Mouse (Mus musculus): ENCODE measurements at regions not wholly inside any gene's neighbourhood (a gene's known extent, or its start where the extent isn't known, plus 50 kb on each side); places are given as distances from the start of the nearest gene placed in this dataset.

- Histone ChIP-seq H3K9me3 (ENCODE audit: control insufficient read depth, low read length) (no peaks in the 10 kb centered on the region), H3K9ac (ENCODE audit: low read length) (no peak overlapping the region), H3K4me2 (ENCODE audit: low read depth, severe bottlenecking) (no peak overlapping the region), H3K4me1 (ENCODE audit: control insufficient read depth, insufficient read depth, low read length) (no peaks in the 10 kb centered on the region), H3K27me3 (ENCODE audit: control insufficient read depth, insufficient read depth, low read length) (no peaks in the 10 kb centered on the region), H3K27ac (replicated peaks; ENCODE audit: low read depth, low read length) (no peak overlapping the region), H3K36me3 (ENCODE audit: control insufficient read depth, insufficient read depth, low read length) (no peaks in the 10 kb centered on the region), H3K4me3 (ENCODE audit: low read depth, low read length) (no peak overlapping the region)
- ATAC-seq (ENCODE audit: insufficient number of reproducible peaks, low FRiP score, low TSS enrichment, low read depth) (no peak), DNase-seq (ENCODE audit: low spot score) (no peak)
- 90% methylated on average over 2 of the region's 2 CpGs for WGBS
Measured at GRCm38 (mm10) chr7:58310096-58310495, 345.9 kb upstream of the Atp10a start.

- Histone ChIP-seq H3K36me3 (ENCODE audit: control insufficient read depth, insufficient read depth, low read length) (no peaks in the 10 kb centered on the region), H3K4me2 (ENCODE audit: low read depth, severe bottlenecking) (no peak overlapping the region), H3K9me3 (ENCODE audit: control insufficient read depth, low read length) (no peaks in the 10 kb centered on the region), H3K4me1 (ENCODE audit: control insufficient read depth, insufficient read depth, low read length) (no peaks in the 10 kb centered on the region), H3K27ac (replicated peaks; ENCODE audit: low read depth, low read length) (no peak overlapping the region), H3K27me3 (ENCODE audit: control insufficient read depth, insufficient read depth, low read length) (no peaks in the 10 kb centered on the region), H3K4me3 (ENCODE audit: low read depth, low read length) (no peak overlapping the region), H3K9ac (ENCODE audit: low read length) (no peak overlapping the region)
- DNase-seq (ENCODE audit: low spot score), result no peak
- ATAC-seq (ENCODE audit: insufficient number of reproducible peaks, low FRiP score, low TSS enrichment, low read depth), result no peak
- WGBS, result 45% methylated on average over 1 of the region's 1 CpGs
Measured at GRCm38 (mm10) chr7:58322381-58322780, 333.6 kb upstream of the Atp10a start.

- Histone ChIP-seq H3K4me2 (ENCODE audit: low read depth, severe bottlenecking) (no peak overlapping the region), H3K36me3 (ENCODE audit: control insufficient read depth, insufficient read depth, low read length) (no peaks in the 10 kb centered on the region), H3K27me3 (ENCODE audit: control insufficient read depth, insufficient read depth, low read length) (no peaks in the 10 kb centered on the region), H3K27ac (replicated peaks; ENCODE audit: low read depth, low read length) (no peak overlapping the region), H3K4me1 (ENCODE audit: control insufficient read depth, insufficient read depth, low read length) (no peaks in the 10 kb centered on the region), H3K9me3 (ENCODE audit: control insufficient read depth, low read length) (no peaks in the 10 kb centered on the region), H3K9ac (ENCODE audit: low read length) (no peak overlapping the region), H3K4me3 (ENCODE audit: low read depth, low read length) (no peak overlapping the region)
- no peak for DNase-seq (ENCODE audit: low spot score)
- 68% methylated on average over 1 of the region's 1 CpGs for WGBS
- no peak for ATAC-seq (ENCODE audit: insufficient number of reproducible peaks, low FRiP score, low TSS enrichment, low read depth)
Measured at GRCm38 (mm10) chr7:58367384-58367783, 288.6 kb upstream of the Atp10a start.

- no peaks in the 10 kb centered on the region for H3K4me1 ChIP-seq (ENCODE audit: control insufficient read depth, insufficient read depth, low read length)
- H3K9ac ChIP-seq (ENCODE audit: low read length), result no peak overlapping the region
- ATAC-seq (ENCODE audit: insufficient number of reproducible peaks, low FRiP score, low TSS enrichment, low read depth) (no peak), DNase-seq (ENCODE audit: low spot score) (no peak)
- 57% methylated on average over 1 of the region's 1 CpGs for WGBS
- H3K27me3 ChIP-seq (ENCODE audit: control insufficient read depth, insufficient read depth, low read length), result no peaks in the 10 kb centered on the region
- no peaks in the 10 kb centered on the region for H3K9me3 ChIP-seq (ENCODE audit: control insufficient read depth, low read length)
- H3K4me3 ChIP-seq (ENCODE audit: low read depth, low read length), result no peak overlapping the region
- no peak overlapping the region for H3K4me2 ChIP-seq (ENCODE audit: low read depth, severe bottlenecking)
- no peaks in the 10 kb centered on the region for H3K36me3 ChIP-seq (ENCODE audit: control insufficient read depth, insufficient read depth, low read length)
- no peak overlapping the region for H3K27ac ChIP-seq (replicated peaks; ENCODE audit: low read depth, low read length)
Measured at GRCm38 (mm10) chr7:58383401-58383800, 272.6 kb upstream of the Atp10a start.

GRCm38 (mm10) chr7:58388326-58388725 is 267.6 kb upstream of the Atp10a start:
- no peak for ATAC-seq (ENCODE audit: insufficient number of reproducible peaks, low FRiP score, low TSS enrichment, low read depth)
- H3K36me3 ChIP-seq (ENCODE audit: control insufficient read depth, insufficient read depth, low read length), result no peaks in the 10 kb centered on the region
- no peaks in the 10 kb centered on the region for H3K9me3 ChIP-seq (ENCODE audit: control insufficient read depth, low read length)
- no peak overlapping the region for H3K4me3 ChIP-seq (ENCODE audit: low read depth, low read length)
- no peak overlapping the region for H3K27ac ChIP-seq (replicated peaks; ENCODE audit: low read depth, low read length)
- H3K4me1 ChIP-seq (ENCODE audit: control insufficient read depth, insufficient read depth, low read length), result no peaks in the 10 kb centered on the region
- no peak for DNase-seq (ENCODE audit: low spot score)
- H3K9ac ChIP-seq (ENCODE audit: low read length), result no peak overlapping the region
- 63% methylated on average over 1 of the region's 1 CpGs for WGBS
- no peak overlapping the region for H3K4me2 ChIP-seq (ENCODE audit: low read depth, severe bottlenecking)
- H3K27me3 ChIP-seq (ENCODE audit: control insufficient read depth, insufficient read depth, low read length), result no peaks in the 10 kb centered on the region

GRCm38 (mm10) chr7:58392391-58393115 is 263.4 kb upstream of the Atp10a start:
- no peak overlapping the region for H3K4me3 ChIP-seq (ENCODE audit: low read depth, low read length)
- no peaks in the 10 kb centered on the region for H3K4me1 ChIP-seq (ENCODE audit: control insufficient read depth, insufficient read depth, low read length)
- no peaks in the 10 kb centered on the region for H3K36me3 ChIP-seq (ENCODE audit: control insufficient read depth, insufficient read depth, low read length)
- 86% methylated on average over 4 of the region's 4 CpGs for WGBS
- no peak for ATAC-seq (ENCODE audit: insufficient number of reproducible peaks, low FRiP score, low TSS enrichment, low read depth)
- H3K4me2 ChIP-seq (ENCODE audit: low read depth, severe bottlenecking), result no peak overlapping the region
- no peaks in the 10 kb centered on the region for H3K9me3 ChIP-seq (ENCODE audit: control insufficient read depth, low read length)
- no peak overlapping the region for H3K27ac ChIP-seq (replicated peaks; ENCODE audit: low read depth, low read length)
- no peak overlapping the region for H3K9ac ChIP-seq (ENCODE audit: low read length)
- H3K27me3 ChIP-seq (ENCODE audit: control insufficient read depth, insufficient read depth, low read length), result no peaks in the 10 kb centered on the region
- no peak for DNase-seq (ENCODE audit: low spot score)

- peak overlapping the region; percentile 53 for H3K4me2 ChIP-seq (ENCODE audit: low read depth, severe bottlenecking)
- ATAC-seq (ENCODE audit: insufficient number of reproducible peaks, low FRiP score, low TSS enrichment, low read depth) (no peak), DNase-seq (ENCODE audit: low spot score) (peak; percentile 34)
- H3K36me3 ChIP-seq (ENCODE audit: control insufficient read depth, insufficient read depth, low read length), result no peaks in the 10 kb centered on the region
- H3K9ac ChIP-seq (ENCODE audit: low read length), result no peak overlapping the region; the same call in 1 of the 2 replicates
- H3K9me3 ChIP-seq (ENCODE audit: control insufficient read depth, low read length), result no peaks in the 10 kb centered on the region
- 33% methylated on average over 6 of the region's 6 CpGs for WGBS
- no peaks in the 10 kb centered on the region for H3K4me1 ChIP-seq (ENCODE audit: control insufficient read depth, insufficient read depth, low read length)
- H3K27me3 ChIP-seq (ENCODE audit: control insufficient read depth, insufficient read depth, low read length), result no peaks in the 10 kb centered on the region
- H3K4me3 ChIP-seq (ENCODE audit: low read depth, low read length), result peak overlapping the region; percentile 40
- no peak overlapping the region for H3K27ac ChIP-seq (replicated peaks; ENCODE audit: low read depth, low read length)
Measured at GRCm38 (mm10) chr7:58397992-58398391, 258.0 kb upstream of the Atp10a start.

GRCm38 (mm10) chr7:58398558-58399144 is 257.3 kb upstream of the Atp10a start:
- ATAC-seq (ENCODE audit: insufficient number of reproducible peaks, low FRiP score, low TSS enrichment, low read depth), result peak; percentile 10; the same call in 1 of the 2 replicates
- peak overlapping the region; percentile 67 for H3K9ac ChIP-seq (ENCODE audit: low read length)
- peak; percentile 26 for DNase-seq (ENCODE audit: low spot score)
- peak overlapping the region; percentile 53 for H3K4me2 ChIP-seq (ENCODE audit: low read depth, severe bottlenecking)
- H3K9me3 ChIP-seq (ENCODE audit: control insufficient read depth, low read length), result no peaks in the 10 kb centered on the region
- WGBS, result 3% methylated on average over 9 of the region's 9 CpGs
- H3K27me3 ChIP-seq (ENCODE audit: control insufficient read depth, insufficient read depth, low read length), result no peaks in the 10 kb centered on the region
- H3K27ac ChIP-seq (replicated peaks; ENCODE audit: low read depth, low read length), result peak overlapping the region; percentile 68
- H3K36me3 ChIP-seq (ENCODE audit: control insufficient read depth, insufficient read depth, low read length), result no peaks in the 10 kb centered on the region
- H3K4me3 ChIP-seq (ENCODE audit: low read depth, low read length), result peak overlapping the region; percentile 40
- H3K4me1 ChIP-seq (ENCODE audit: control insufficient read depth, insufficient read depth, low read length), result no peaks in the 10 kb centered on the region

Measured in limb, embryonic 11.5 days (tissue).